Mouse (Mus musculus) kidney, adult 2 months (tissue): ENCODE measurements around the gene Wbp1l. TPM values are rescaled to one million over a fixed set of nuclear protein-coding genes. Genes with fewer than 3 reads are reported as not detected.

Experiments used
- DNase-seq: peaks from one replicate; pipeline ENCODE4 v3.0.0; 2021
- H3K27ac ChIP-seq: fragments of 200-500 bp; 2 replicates; pipeline ENCODE4 v1.5.1; 2012; ENCODE audit warnings: low read depth, low read length, control low read depth, inconsistent platforms; ENCODE audit not compliant: insufficient read depth
- H3K27me3 ChIP-seq: fragments of 200-500 bp; replicated peaks from 2 replicates; pipeline ENCODE4 v1.6.1; 2012; ENCODE audit warnings: mild to moderate bottlenecking, moderate library complexity, low read length, inconsistent platforms; ENCODE audit not compliant: control insufficient read depth, insufficient read depth
- H3K36me3 ChIP-seq: fragments of 200-500 bp; 2 replicates; pipeline ENCODE4 v1.6.1; 2012; ENCODE audit warnings: mild to moderate bottlenecking, moderate library complexity, low read length, inconsistent platforms; ENCODE audit not compliant: control insufficient read depth, insufficient read depth
- H3K4me1 ChIP-seq: fragments of 200-500 bp; 2 replicates; pipeline ENCODE4 v1.6.1; 2011; ENCODE audit warnings: low read length; ENCODE audit not compliant: control insufficient read depth, insufficient read depth
- H3K4me3 ChIP-seq: fragments of 200-500 bp; 2 replicates; pipeline ENCODE4 v1.5.1; 2011; ENCODE audit warnings: mild to moderate bottlenecking, low read depth, low read length, control low read depth; ENCODE audit not compliant: insufficient read depth
- CTCF ChIP-seq: fragments of 200-500 bp; conservative IDR thresholded peaks from 2 replicates; pipeline ENCODE4 v1.5.1; 2011; ENCODE audit warnings: low read depth, mild to moderate bottlenecking, control low read depth, low read length, moderate library complexity, mixed read lengths; ENCODE audit not compliant: insufficient read depth, insufficient read length
- POLR2A ChIP-seq: fragments of 200-500 bp; IDR thresholded peaks from one replicate; pipeline ENCODE4 v1.6.1; 2011; ENCODE audit warnings: low read depth, low read length, control low read depth
- WGBS: fragments of 180-500 bp; shearing (Covaris S2); methylation state at CpG from one replicate; pipeline ENCODE4 v1.1.7; 2018; 5-methylcytosine and 5-hydroxymethylcytosine counted together
- polyA plus RNA-seq: library from polyadenylated mRNA; depleted of rRNA; stranded (reverse); fragments of >200 nt; gene quantifications from 2 replicates; pipeline ENCODE4 v1.2.3, GENCODE M21; 2012

Wbp1l gene
- polyA plus RNA-seq, 1 experiment, result 60.3 TPM

- DNase-seq, result peak; percentile 93
- 27% methylated on average over 19 of the region's 19 CpGs for WGBS
- H3K4me3 ChIP-seq, result no peak overlapping the region
- TF ChIP-seq CTCF (no peak), POLR2A (no peak)
- H3K27me3 ChIP-seq, result no peaks in the 10 kb centered on the region
- H3K4me1 ChIP-seq, result peaks cover 57% of the 10 kb centered on the region
- H3K27ac ChIP-seq, result peak overlapping the region; percentile 94
- no peaks in the 10 kb centered on the region; the same call in 1 of the 2 replicates for H3K36me3 ChIP-seq
Observed at GRCm38 (mm10) chr19:46641420-46642085, 42.7 kb downstream of the Wbp1l start.

GRCm38 (mm10) chr19:46642136-46642753, 43.4 kb downstream of the Wbp1l start:
- TF ChIP-seq POLR2A (no peak), CTCF (no peak)
- H3K4me3 ChIP-seq, result no peak overlapping the region
- H3K27me3 ChIP-seq, result no peaks in the 10 kb centered on the region
- peak overlapping the region; percentile 94 for H3K27ac ChIP-seq
- WGBS, result 47% methylated on average over 22 of the region's 22 CpGs
- peak; percentile 47 for DNase-seq
- peaks cover 55% of the 10 kb centered on the region for H3K4me1 ChIP-seq
- H3K36me3 ChIP-seq, result no peaks in the 10 kb centered on the region; the same call in 1 of the 2 replicates

- Histone ChIP-seq H3K4me3 (no peak overlapping the region), H3K36me3 (no peaks in the 10 kb centered on the region; the same call in 1 of the 2 replicates), H3K27me3 (no peaks in the 10 kb centered on the region), H3K4me1 (peaks cover 53% of the 10 kb centered on the region), H3K27ac (peak overlapping the region; percentile 94)
- 63% methylated on average over 5 of the region's 5 CpGs for WGBS
- no peak for TF ChIP-seq CTCF
- TF ChIP-seq POLR2A, result no peak
- no peak for DNase-seq
Observed at GRCm38 (mm10) chr19:46643236-46643635, 44.4 kb downstream of the Wbp1l start.

- Histone ChIP-seq H3K4me1 (peaks cover 53% of the 10 kb centered on the region), H3K4me3 (no peak overlapping the region), H3K27me3 (no peaks in the 10 kb centered on the region), H3K27ac (peak overlapping the region; percentile 94), H3K36me3 (no peaks in the 10 kb centered on the region; the same call in 1 of the 2 replicates)
- WGBS, result 40% methylated on average over 10 of the region's 10 CpGs
- DNase-seq, result no peak
- TF ChIP-seq POLR2A, result no peak
Observed at GRCm38 (mm10) chr19:46644343-46644792, 45.5 kb downstream of the Wbp1l start.

- WGBS, result 21% methylated on average over 12 of the region's 12 CpGs
- peak; percentile 82 for DNase-seq
- H3K36me3 ChIP-seq, result no peaks in the 10 kb centered on the region; the same call in 1 of the 2 replicates
- no peak; the same call in 1 of the 2 replicates for TF ChIP-seq CTCF
- no peak for TF ChIP-seq POLR2A
- H3K27ac ChIP-seq, result peak overlapping the region; percentile 94
- H3K4me1 ChIP-seq, result peaks cover 51% of the 10 kb centered on the region
- no peak overlapping the region for H3K4me3 ChIP-seq
- H3K27me3 ChIP-seq, result no peaks in the 10 kb centered on the region
Observed at GRCm38 (mm10) chr19:46644793-46645602, 46.1 kb downstream of the Wbp1l start.

GRCm38 (mm10) chr19:46646041-46646481, 47.2 kb downstream of the Wbp1l start:
- peak overlapping the region; percentile 94 for H3K27ac ChIP-seq
- DNase-seq, result peak; percentile 83
- no peaks in the 10 kb centered on the region for H3K27me3 ChIP-seq
- H3K36me3 ChIP-seq, result no peaks in the 10 kb centered on the region; the same call in 1 of the 2 replicates
- TF ChIP-seq CTCF (no peak), POLR2A (no peak)
- H3K4me3 ChIP-seq, result no peak overlapping the region
- peaks cover 43% of the 10 kb centered on the region for H3K4me1 ChIP-seq
- 47% methylated on average over 12 of the region's 12 CpGs for WGBS

GRCm38 (mm10) chr19:46647254-46647653, 48.4 kb downstream of the Wbp1l start:
- no peaks in the 10 kb centered on the region; the same call in 1 of the 2 replicates for H3K36me3 ChIP-seq
- no peak for DNase-seq
- no peak overlapping the region for H3K4me3 ChIP-seq
- 49% methylated on average over 3 of the region's 3 CpGs for WGBS
- H3K27ac ChIP-seq, result peak overlapping the region; percentile 49
- H3K27me3 ChIP-seq, result no peaks in the 10 kb centered on the region
- peaks cover 32% of the 10 kb centered on the region for H3K4me1 ChIP-seq
- no peak for TF ChIP-seq POLR2A
- no peak for TF ChIP-seq CTCF
